Comparison of ENCODE assay signal across 9 mouse cellular contexts in the genomic region with DNA sequence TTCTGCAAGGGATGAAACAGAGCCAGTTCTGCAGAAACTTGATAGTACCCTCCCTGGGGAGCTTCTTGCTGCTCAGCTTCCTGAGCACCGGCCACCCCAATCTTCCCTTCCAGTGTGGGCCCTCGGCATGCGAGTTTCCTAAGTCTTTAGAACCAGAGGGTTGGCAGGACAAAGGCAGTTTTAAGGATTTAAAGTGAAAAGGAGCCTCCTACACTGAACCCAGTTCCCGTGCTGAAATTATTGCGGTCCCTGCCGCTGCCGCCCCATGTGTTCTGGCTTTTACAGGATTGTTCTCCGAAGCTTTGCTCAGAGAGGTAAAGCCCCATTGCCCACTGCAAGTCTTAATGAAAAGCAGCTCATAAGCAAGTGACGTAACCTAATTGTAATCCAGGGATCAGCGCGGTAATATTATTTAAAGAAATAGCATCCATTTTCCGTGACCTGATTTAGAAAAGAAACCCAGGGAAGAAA. TPM values are rescaled to one million over a fixed set of nuclear protein-coding genes. Genes with fewer than 3 reads are reported as not detected.
A peak's percentile ranks its signal among the peaks of the same experiment; 100 is the strongest.
DNase-seq lines count a peak whose midpoint lies in the region; ATAC-seq lines count a peak whose summit lies in the region.
"Had no signal": no experiment of that assay in that cellular context is flagged by ENCODE, and none has a peak within 500 bp of the region (broad histone marks: within the 10 kb centered on the region; RNA-seq: fewer than 3 reads in every experiment).

No protein-coding gene starts in this region.

- H3K9ac ChIP-seq in heart, embryonic 16.5 days (ENCODE audit: low read length): no peak overlapping the region
- no peak overlapping the region for H3K9ac ChIP-seq in midbrain, embryonic 15.5 days
- no peak overlapping the region for H3K9ac ChIP-seq in liver, embryonic 11.5 days (ENCODE audit: low read depth, low read length)
- H3K9ac ChIP-seq: liver, embryonic 14.5 days had no signal

- ATAC-seq in heart, embryonic 16.5 days (replicated peaks; ENCODE audit: extremely low read depth, insufficient read depth, low FRiP score): no peak
- ATAC-seq in midbrain, embryonic 15.5 days (replicated peaks): no peak
- ATAC-seq in liver, embryonic 11.5 days (replicated peaks; ENCODE audit: low FRiP score): no peak

- no peaks in the 10 kb centered on the region for H3K9me3 ChIP-seq in heart, embryonic 10.5 days
- H3K9me3 ChIP-seq in embryonic facial prominence, embryonic 10.5 days: no peaks in the 10 kb centered on the region
- no peaks in the 10 kb centered on the region for H3K9me3 ChIP-seq in heart, embryonic 16.5 days (replicated peaks; ENCODE audit: control insufficient read depth, low read length)
- H3K9me3 ChIP-seq in midbrain, embryonic 15.5 days: no peaks in the 10 kb centered on the region
- no peaks in the 10 kb centered on the region for H3K9me3 ChIP-seq in liver, embryonic 11.5 days (ENCODE audit: control insufficient read depth, low read length)

- H3K4me2 ChIP-seq in heart, embryonic 16.5 days (ENCODE audit: low read depth, low read length): peak overlapping the region; percentile 47
- H3K4me2 ChIP-seq in midbrain, embryonic 15.5 days: peak overlapping the region; percentile 43
- H3K4me2 ChIP-seq in liver, embryonic 11.5 days: no peak overlapping the region

- WGBS in heart, embryonic 10.5 days: 65% methylated on average over 12 of the region's 12 CpGs
- 46% methylated on average over 12 of the region's 12 CpGs for WGBS in embryonic facial prominence, embryonic 10.5 days
- 67% methylated on average over 12 of the region's 12 CpGs for WGBS in heart, embryonic 16.5 days
- WGBS in midbrain, embryonic 15.5 days: 31% methylated on average over 12 of the region's 12 CpGs
- 71% methylated on average over 12 of the region's 12 CpGs for WGBS in liver, embryonic 11.5 days

- H3K4me1 ChIP-seq in heart, embryonic 10.5 days: no peaks in the 10 kb centered on the region
- peaks cover 12% of the 10 kb centered on the region; the same call in 1 of the 2 replicates for H3K4me1 ChIP-seq in embryonic facial prominence, embryonic 10.5 days
- no peaks in the 10 kb centered on the region; the same call in 1 of the 2 replicates for H3K4me1 ChIP-seq in heart, embryonic 16.5 days (ENCODE audit: control insufficient read depth, insufficient read depth, low read length)
- H3K4me1 ChIP-seq in midbrain, embryonic 15.5 days: 0 out of 2 replicates have a peak, but pooled peaks cover 11% of the 10 kb centered on the region
- no peaks in the 10 kb centered on the region for H3K4me1 ChIP-seq in liver, embryonic 11.5 days (replicated peaks; ENCODE audit: control insufficient read depth, insufficient read depth, low read length)

- peak; percentile 38 for DNase-seq in heart, adult 8-10 months (ENCODE audit: low spot score)
- DNase-seq in heart, embryonic 10.5 days (ENCODE audit: low spot score): no peak
- DNase-seq in embryonic facial prominence, embryonic 10.5 days (ENCODE audit: low spot score): peak; percentile 29
- DNase-seq in liver, embryonic 11.5 days (ENCODE audit: low spot score): no peak
- DNase-seq in lung, postnatal 14 days: no peak
- DNase-seq in layer of hippocampus, postnatal 36 days: no peak

- H3K27ac ChIP-seq in heart, embryonic 10.5 days: no peak overlapping the region
- H3K27ac ChIP-seq in embryonic facial prominence, embryonic 10.5 days (replicated peaks): peak overlapping the region; percentile 63; the same call in 1 of the 2 replicates
- H3K27ac ChIP-seq in heart, embryonic 16.5 days (ENCODE audit: low read length): peak overlapping the region; percentile 16
- H3K27ac ChIP-seq in midbrain, embryonic 15.5 days: peak overlapping the region; percentile 40
- H3K27ac ChIP-seq in liver, embryonic 11.5 days (ENCODE audit: low read depth, low read length): no peak overlapping the region
- H3K27ac ChIP-seq: liver, embryonic 14.5 days had no signal

- no peaks in the 10 kb centered on the region for H3K36me3 ChIP-seq in heart, embryonic 10.5 days
- H3K36me3 ChIP-seq in embryonic facial prominence, embryonic 10.5 days (replicated peaks): no peaks in the 10 kb centered on the region
- H3K36me3 ChIP-seq in heart, embryonic 16.5 days (ENCODE audit: control insufficient read depth, insufficient read depth): no peaks in the 10 kb centered on the region
- H3K36me3 ChIP-seq in midbrain, embryonic 15.5 days (replicated peaks): no peaks in the 10 kb centered on the region
- no peaks in the 10 kb centered on the region for H3K36me3 ChIP-seq in liver, embryonic 11.5 days (ENCODE audit: control insufficient read depth, insufficient read depth, low read length)

- no peak overlapping the region for H3K4me3 ChIP-seq in heart, embryonic 10.5 days
- H3K4me3 ChIP-seq in embryonic facial prominence, embryonic 10.5 days: 0 out of 2 replicates have a peak overlapping the region, but pooled peaks have one; percentile 19
- peak overlapping the region; percentile 19; the same call in 1 of the 2 replicates for H3K4me3 ChIP-seq in heart, embryonic 16.5 days (ENCODE audit: low read length)
- H3K4me3 ChIP-seq in midbrain, embryonic 15.5 days: 0 out of 2 replicates have a peak overlapping the region, but pooled peaks have one; percentile 1
- H3K4me3 ChIP-seq in liver, embryonic 11.5 days (ENCODE audit: low read depth, low read length): no peak overlapping the region

- no peaks in the 10 kb centered on the region for H3K27me3 ChIP-seq in heart, embryonic 10.5 days (ENCODE audit: insufficient read depth, poor library complexity, severe bottlenecking)
- H3K27me3 ChIP-seq in embryonic facial prominence, embryonic 10.5 days (replicated peaks; ENCODE audit: low read depth, poor library complexity, severe bottlenecking): no peaks in the 10 kb centered on the region
- H3K27me3 ChIP-seq in heart, embryonic 16.5 days (ENCODE audit: control insufficient read depth, insufficient read depth, low read length): no peaks in the 10 kb centered on the region
- no peaks in the 10 kb centered on the region for H3K27me3 ChIP-seq in midbrain, embryonic 15.5 days (replicated peaks)
- H3K27me3 ChIP-seq in liver, embryonic 11.5 days (replicated peaks; ENCODE audit: control insufficient read depth, insufficient read depth, low read length): no peaks in the 10 kb centered on the region

RNA-seq across cellular contexts. Expression of a gene that starts 32.6 kb away (rescaled TPM):
- total RNA-seq in heart, adult 8-10 months (2022): 10 to 100 TPM; 28.7 to 31.0 (median 29.4) TPM
- polyA plus RNA-seq in heart, embryonic 10.5 days (2016; fragmentation: Nextera tagmentation; extraction: Ambion mirVana): 4.1 TPM in 2 replicates
- 2.4 and 2.7 TPM in 2 replicates for polyA plus RNA-seq in embryonic facial prominence, embryonic 10.5 days (2016; fragmentation: Nextera tagmentation; extraction: Ambion mirVana)
- 6.0 and 6.2 TPM in 2 replicates for polyA plus RNA-seq in heart, embryonic 16.5 days (2015; fragmentation: Nextera tagmentation; extraction: Ambion mirVana)
- polyA plus RNA-seq in midbrain, embryonic 15.5 days (2015; fragmentation: Nextera tagmentation; extraction: Ambion mirVana): 12.5 and 14.2 TPM in 2 replicates
- polyA plus RNA-seq in liver, embryonic 11.5 days (2014; fragmentation: Nextera tagmentation; extraction: Ambion mirVana): 2.2 and 2.6 TPM in 2 replicates
- total RNA-seq in layer of hippocampus, postnatal 36 days (2021): 100 to 1,000 TPM; 128 to 142 TPM

Comparison
In these comparisons a context has a peak if more than half of its experiments do, and no peak if none do; other contexts are left out.
1. DNase-seq: peak in heart, adult 8-10 months (single experiment) and embryonic facial prominence, embryonic 10.5 days (single experiment); none in heart, embryonic 10.5 days (single experiment), liver, embryonic 11.5 days (single experiment), lung, postnatal 14 days (single experiment) and layer of hippocampus, postnatal 36 days (0 of 2).
2. H3K27ac ChIP-seq: peak in embryonic facial prominence, embryonic 10.5 days (single experiment), heart, embryonic 16.5 days (single experiment) and midbrain, embryonic 15.5 days (single experiment); none in heart, embryonic 10.5 days (single experiment) and liver, embryonic 11.5 days (single experiment).
3. H3K4me3 ChIP-seq: peak in embryonic facial prominence, embryonic 10.5 days (single experiment), heart, embryonic 16.5 days (single experiment) and midbrain, embryonic 15.5 days (single experiment); none in heart, embryonic 10.5 days (single experiment) and liver, embryonic 11.5 days (single experiment).